Mouse (Mus musculus) limb, embryonic 14.5 days (tissue): ENCODE data around the gene Wdr19. TPM values are rescaled to one million over a fixed set of nuclear protein-coding genes. Genes with fewer than 3 reads are reported as not detected.

Experiments used
- ATAC-seq: fragments of 200-750 bp; cut with Nextera tagmentation; 2 replicates; pipeline ENCODE4 v1.8.0; 2017; ENCODE audit warnings: low read depth, moderate number of reproducible peaks, moderate TSS enrichment; ENCODE audit not compliant: low FRiP score
- DNase-seq: peaks from one replicate; pipeline ENCODE4 v3.0.0-alpha.2; 2015; ENCODE audit warnings: low spot score
- H3K27ac ChIP-seq: fragments of 300-500 bp; sonication (generic); replicated peaks from 2 replicates; pipeline ENCODE4 v1.5.1; 2014; ENCODE audit warnings: low read depth, mild to moderate bottlenecking, low read length, moderate library complexity, mixed read lengths
- H3K27me3 ChIP-seq: fragments of 300-500 bp; sonication (generic); 2 replicates; pipeline ENCODE4 v1.6.1; 2014; ENCODE audit warnings: low read length, mixed read lengths; ENCODE audit not compliant: control insufficient read depth, insufficient read depth
- H3K36me3 ChIP-seq: fragments of 300-500 bp; sonication (generic); 2 replicates; pipeline ENCODE4 v1.6.1; 2014; ENCODE audit warnings: mild to moderate bottlenecking, low read length, moderate library complexity, mixed read lengths; ENCODE audit not compliant: control insufficient read depth, insufficient read depth
- H3K4me1 ChIP-seq: fragments of 300-500 bp; sonication (generic); 2 replicates; pipeline ENCODE4 v1.6.1; 2014; ENCODE audit warnings: antibody characterized with exemption, low read length, mixed read lengths; ENCODE audit not compliant: control insufficient read depth, insufficient read depth
- H3K4me2 ChIP-seq: fragments of 300-500 bp; sonication (generic); replicated peaks from 2 replicates; pipeline ENCODE4 v1.6.1; 2014; ENCODE audit warnings: low read depth, mild to moderate bottlenecking, low read length, moderate library complexity; ENCODE audit not compliant: severe bottlenecking
- H3K4me3 ChIP-seq: fragments of 300-500 bp; sonication (generic); replicated peaks from 2 replicates; pipeline ENCODE4 v1.5.1; 2014; ENCODE audit warnings: low read length
- H3K9ac ChIP-seq: fragments of 300-500 bp; sonication (generic); 2 replicates; pipeline ENCODE4 v1.6.1; 2014; ENCODE audit warnings: mild to moderate bottlenecking, low read depth, low read length, moderate library complexity; ENCODE audit not compliant: severe bottlenecking
- H3K9me3 ChIP-seq: fragments of 300-500 bp; sonication (generic); 2 replicates; pipeline ENCODE4 v1.6.1; 2016; ENCODE audit warnings: low read length; ENCODE audit not compliant: control insufficient read depth
- POLR2A ChIP-seq: fragments of 200-500 bp; IDR thresholded peaks from 2 replicates; pipeline ENCODE4 v1.8.0; 2012; ENCODE audit warnings: inconsistent platforms, mild to moderate bottlenecking, moderate library complexity, borderline replicate concordance; ENCODE audit not compliant: insufficient read depth, insufficient read length; ENCODE audit errors: extremely low read depth
- WGBS: fragments of 180-500 bp; shearing (Covaris S2); extraction: QIAGEN DNeasy Blood & Tissue Kit; methylation state at CpG from one replicate; pipeline ENCODE4 v1.1.7; 2014; 5-methylcytosine and 5-hydroxymethylcytosine counted together
- polyA plus RNA-seq, 2 experiments: library from polyadenylated mRNA; depleted of rRNA in 1 of 2; stranded (reverse) in 1 of 2; unstranded in 1 of 2; fragments of >200 nt; fragmentation: Nextera tagmentation in 1 of 2; extraction: Ambion mirVana in 1 of 2; gene quantifications; 2 replicates each; pipeline versions ENCODE4 v1.2.1 to v1.2.3; 2012 to 2014

The Wdr19 gene
- polyA plus RNA-seq (2012; rRNA removed) (11.9 and 12.4 TPM in 2 replicates), polyA plus RNA-seq (2014; fragmentation: Nextera tagmentation; extraction: Ambion mirVana) (8.4 and 11.4 TPM in 2 replicates)

GRCm38 (mm10) chr5:65199346-65200128 lies at the start of gene Wdr19:
Gene Wdr19, plus strand, starts transcription at chr5:65199696.
- Histone ChIP-seq H3K36me3 (peaks cover 9% of the 10 kb centered on the region; the same call in 1 of the 2 replicates), H3K27ac (peak within 1 kb of the TSS; percentile 52), H3K4me3 (peak within 1 kb of the TSS; percentile 67), H3K4me2 (peak within 1 kb of the TSS; percentile 85), H3K9me3 (no peaks in the 10 kb centered on the region), H3K9ac (peak within 1 kb of the TSS; percentile 63), H3K27me3 (no peaks in the 10 kb centered on the region), H3K4me1 (peaks cover 5% of the 10 kb centered on the region; the same call in 1 of the 2 replicates)
- TF ChIP-seq POLR2A: peak; percentile 71; the same call in 1 of the 2 replicates
- DNase-seq (peak; percentile 99), ATAC-seq (peak; percentile 100)
- WGBS: under 1% methylated on average over 37 of the region's 37 CpGs

GRCm38 (mm10) chr5:65149706-65150105 lies 49.8 kb upstream of the Wdr19 start:
- Histone ChIP-seq H3K9ac (no peak overlapping the region), H3K4me3 (no peak overlapping the region), H3K9me3 (no peaks in the 10 kb centered on the region), H3K36me3 (peaks cover 32% of the 10 kb centered on the region), H3K27me3 (no peaks in the 10 kb centered on the region), H3K27ac (no peak overlapping the region), H3K4me2 (no peak overlapping the region), H3K4me1 (no peaks in the 10 kb centered on the region)
- WGBS: 87% methylated on average over 6 of the region's 6 CpGs
- TF ChIP-seq POLR2A: no peak
- ATAC-seq (no peak), DNase-seq (no peak)

- ATAC-seq (no peak), DNase-seq (no peak)
- Histone ChIP-seq H3K4me1 (no peaks in the 10 kb centered on the region), H3K27me3 (no peaks in the 10 kb centered on the region), H3K27ac (no peak overlapping the region), H3K4me3 (no peak overlapping the region), H3K9me3 (no peaks in the 10 kb centered on the region), H3K9ac (no peak overlapping the region), H3K4me2 (no peak overlapping the region), H3K36me3 (peaks cover 30% of the 10 kb centered on the region)
- 85% methylated on average over 8 of the region's 8 CpGs for WGBS
- no peak for TF ChIP-seq POLR2A
These were observed 49.0 kb upstream of the Wdr19 start for GRCm38 (mm10) chr5:65150376-65150955.

- no peak overlapping the region for H3K4me3 ChIP-seq
- no peaks in the 10 kb centered on the region for H3K9me3 ChIP-seq
- no peak overlapping the region for H3K27ac ChIP-seq
- DNase-seq (no peak), ATAC-seq (no peak)
- H3K9ac ChIP-seq: no peak overlapping the region
- TF ChIP-seq POLR2A: no peak
- no peaks in the 10 kb centered on the region for H3K4me1 ChIP-seq
- H3K36me3 ChIP-seq: peaks cover 27% of the 10 kb centered on the region
- H3K4me2 ChIP-seq: no peak overlapping the region
- WGBS: 96% methylated on average over 3 of the region's 3 CpGs
- H3K27me3 ChIP-seq: no peaks in the 10 kb centered on the region
These were observed 48.2 kb upstream of the Wdr19 start for GRCm38 (mm10) chr5:65151276-65151675.

GRCm38 (mm10) chr5:65151767-65152166 lies 47.7 kb upstream of the Wdr19 start:
- 75% methylated on average over 4 of the region's 5 CpGs for WGBS
- TF ChIP-seq POLR2A: no peak
- no peak overlapping the region for H3K27ac ChIP-seq

More at GRCm38 (mm10) chr5:65151767-65152166, 47.7 kb upstream of the Wdr19 start:
- Histone ChIP-seq H3K4me1 (no peaks in the 10 kb centered on the region), H3K4me2 (no peak overlapping the region), H3K36me3 (peaks cover 27% of the 10 kb centered on the region), H3K4me3 (no peak overlapping the region), H3K9me3 (no peaks in the 10 kb centered on the region), H3K27me3 (no peaks in the 10 kb centered on the region), H3K9ac (no peak overlapping the region)
- no peak for ATAC-seq
- DNase-seq: no peak
